Mouse (Mus musculus): Measurements from ENCODE around the gene Apon. TPM values are rescaled to one million over a fixed set of nuclear protein-coding genes. Genes with fewer than 3 reads are reported as not detected.

Gene Apon
- polyA plus RNA-seq, 1 experiment, result not detected

DNA sequence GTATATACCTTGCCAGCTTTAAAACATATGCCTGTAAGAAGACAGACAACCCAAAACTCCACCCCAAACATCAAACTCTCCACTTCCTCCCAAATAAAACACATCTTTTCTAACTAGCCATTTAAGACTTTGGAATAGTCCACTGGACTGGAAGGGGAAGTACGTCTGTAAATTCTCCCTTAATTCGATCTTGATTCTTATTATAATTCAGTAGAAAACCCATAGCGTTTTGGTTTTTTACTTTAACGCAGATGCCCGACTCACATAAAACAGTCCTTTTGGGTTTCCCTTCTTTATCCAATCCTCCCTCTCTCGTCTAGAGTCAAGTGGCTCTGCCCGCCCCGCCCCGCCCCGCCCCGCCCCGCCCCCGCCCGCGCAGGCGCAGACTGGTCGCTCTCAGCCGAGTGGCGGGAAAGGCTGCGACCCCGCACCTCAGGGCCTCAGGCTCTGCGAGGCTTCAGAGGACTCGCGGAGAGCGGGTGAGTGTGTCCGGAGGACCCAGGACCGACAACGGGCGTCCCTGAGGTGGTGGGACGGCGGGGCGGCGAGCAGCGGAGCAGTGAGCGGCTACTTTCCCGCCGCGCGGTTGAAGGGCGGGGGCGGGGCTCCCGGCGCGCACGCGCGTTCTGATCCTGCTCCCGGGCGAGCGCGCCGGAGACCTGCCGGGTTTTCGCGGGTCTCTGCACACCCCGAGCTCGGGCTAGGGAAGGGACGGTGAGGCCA is 22.0 kb upstream of the Apon start, which contains the start of gene Timeless:
Timeless (plus strand) TSS at position 369 of the 723 bp plus-strand sequence.
- peak within 1 kb of the TSS; percentile 85 for H3K27ac ChIP-seq (ENCODE audit: insufficient read depth, low read length)
- TF ChIP-seq POLR2A (IDR thresholded peaks at IDR 0.05; ENCODE audit: extremely low read depth, insufficient read depth, low read length) (peak; percentile 83), CTCF (IDR thresholded peaks at IDR 0.05; ENCODE audit: extremely low read depth, insufficient read depth, low read length) (no peak)
- H3K4me1 ChIP-seq (ENCODE audit: control insufficient read depth, insufficient read depth, low read length), result no peaks in the 10 kb centered on the region; the same call in 1 of the 2 replicates
- H3K4me3 ChIP-seq (ENCODE audit: insufficient read depth, low read length), result peak within 1 kb of the TSS; percentile 91

DNA sequence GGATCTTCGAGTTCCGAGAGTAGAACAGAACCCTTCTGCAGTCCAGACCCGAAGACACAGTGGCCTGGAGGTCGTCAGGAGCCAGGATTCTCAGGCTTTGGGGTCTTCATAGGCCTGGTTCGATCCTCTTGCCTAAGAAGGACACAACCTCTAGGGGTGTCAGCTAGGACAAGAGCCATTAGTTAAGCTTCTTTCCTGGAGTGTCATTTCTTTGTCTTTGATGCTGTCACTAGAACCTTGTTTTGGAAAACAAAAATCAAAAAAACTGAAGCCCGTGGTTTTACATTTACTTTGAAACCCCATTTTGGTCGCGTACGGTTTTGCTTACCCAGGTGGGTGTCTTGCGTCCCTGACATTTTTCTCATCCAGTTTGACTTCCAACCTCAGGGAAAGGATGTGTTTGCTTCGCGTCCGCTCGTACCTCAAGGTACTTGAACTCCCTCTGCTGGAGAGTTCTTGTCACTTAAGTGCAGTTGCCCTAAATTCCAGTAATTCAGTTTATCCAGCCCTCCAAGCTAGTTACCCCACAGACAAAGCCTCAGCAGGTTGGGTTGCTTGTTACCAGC is 21.4 kb upstream of the Apon start:
- H3K4me3 ChIP-seq (ENCODE audit: insufficient read depth, low read length), result peak overlapping the region; percentile 91
- peak; percentile 82 for TF ChIP-seq CTCF (IDR thresholded peaks at IDR 0.05; ENCODE audit: extremely low read depth, insufficient read depth, low read length)
- no peak for TF ChIP-seq POLR2A (IDR thresholded peaks at IDR 0.05; ENCODE audit: extremely low read depth, insufficient read depth, low read length)
- H3K4me1 ChIP-seq (ENCODE audit: control insufficient read depth, insufficient read depth, low read length), result no peaks in the 10 kb centered on the region; the same call in 1 of the 2 replicates
- peak overlapping the region; percentile 85 for H3K27ac ChIP-seq (ENCODE audit: insufficient read depth, low read length)

DNA sequence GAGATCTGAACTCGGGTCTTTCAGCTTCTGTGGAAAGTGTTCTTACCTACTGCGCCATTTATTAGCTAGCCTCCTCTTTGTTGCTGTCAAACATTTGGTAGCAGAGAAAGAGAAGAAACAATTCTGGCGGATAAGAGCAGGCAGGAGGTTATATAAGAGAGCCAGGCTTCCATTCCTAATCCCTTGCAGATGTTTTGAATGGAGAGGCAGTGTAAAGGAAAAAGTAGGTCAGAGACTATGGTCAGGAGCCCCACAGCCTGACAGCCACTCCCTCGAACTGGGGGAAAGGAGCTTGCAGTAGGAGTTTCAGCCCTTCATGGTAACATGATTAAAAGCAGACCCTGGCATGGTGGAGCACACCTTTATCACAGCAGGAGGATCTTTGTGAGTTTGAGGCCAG is 17.6 kb upstream of the Apon start:
- no peak for TF ChIP-seq POLR2A (IDR thresholded peaks at IDR 0.05; ENCODE audit: extremely low read depth, insufficient read depth, low read length)
- TF ChIP-seq CTCF (IDR thresholded peaks at IDR 0.05; ENCODE audit: extremely low read depth, insufficient read depth, low read length), result no peak
- Histone ChIP-seq H3K4me1 (ENCODE audit: control insufficient read depth, insufficient read depth, low read length) (no peaks in the 10 kb centered on the region; the same call in 1 of the 2 replicates), H3K4me3 (ENCODE audit: insufficient read depth, low read length) (no peak overlapping the region), H3K27ac (ENCODE audit: insufficient read depth, low read length) (no peak overlapping the region)

DNA sequence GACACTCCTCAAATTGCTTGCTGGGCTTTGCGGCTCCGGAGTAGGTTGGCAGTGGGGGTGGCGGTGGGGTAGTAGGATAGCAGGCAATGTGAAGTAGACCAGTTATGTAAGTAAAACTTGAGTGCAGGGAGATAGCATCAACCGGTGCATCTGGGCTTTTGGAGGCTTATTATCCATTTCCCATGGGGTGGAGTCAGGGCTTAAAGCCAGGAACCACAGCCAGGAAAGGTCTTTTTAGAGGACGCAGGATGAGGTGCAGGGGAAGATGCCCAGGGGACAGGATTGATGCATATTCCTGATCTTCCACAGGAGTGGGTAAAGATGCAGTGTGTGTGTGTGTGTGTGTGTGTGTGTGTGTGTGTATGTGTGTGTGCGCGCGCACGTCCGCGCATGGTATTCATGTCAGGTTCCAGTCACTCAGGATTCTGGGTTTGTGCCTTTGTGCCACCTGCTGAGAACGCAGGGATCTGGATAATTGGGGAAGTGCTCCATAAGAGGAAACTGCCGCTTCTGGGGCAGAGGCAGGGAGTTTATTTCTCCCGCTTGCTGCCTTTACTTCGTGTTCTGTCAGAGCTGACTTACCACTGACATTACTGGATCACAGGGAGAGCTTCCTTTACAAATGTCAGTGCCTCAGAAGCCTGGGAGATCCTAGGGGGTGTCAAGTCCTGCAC is 16.0 kb upstream of the Apon start:
- H3K4me1 ChIP-seq (ENCODE audit: control insufficient read depth, insufficient read depth, low read length), result no peaks in the 10 kb centered on the region; the same call in 1 of the 2 replicates
- TF ChIP-seq POLR2A (IDR thresholded peaks at IDR 0.05; ENCODE audit: extremely low read depth, insufficient read depth, low read length) (no peak), CTCF (IDR thresholded peaks at IDR 0.05; ENCODE audit: extremely low read depth, insufficient read depth, low read length) (no peak)
- H3K4me3 ChIP-seq (ENCODE audit: insufficient read depth, low read length), result no peak overlapping the region
- no peak overlapping the region for H3K27ac ChIP-seq (ENCODE audit: insufficient read depth, low read length)

DNA sequence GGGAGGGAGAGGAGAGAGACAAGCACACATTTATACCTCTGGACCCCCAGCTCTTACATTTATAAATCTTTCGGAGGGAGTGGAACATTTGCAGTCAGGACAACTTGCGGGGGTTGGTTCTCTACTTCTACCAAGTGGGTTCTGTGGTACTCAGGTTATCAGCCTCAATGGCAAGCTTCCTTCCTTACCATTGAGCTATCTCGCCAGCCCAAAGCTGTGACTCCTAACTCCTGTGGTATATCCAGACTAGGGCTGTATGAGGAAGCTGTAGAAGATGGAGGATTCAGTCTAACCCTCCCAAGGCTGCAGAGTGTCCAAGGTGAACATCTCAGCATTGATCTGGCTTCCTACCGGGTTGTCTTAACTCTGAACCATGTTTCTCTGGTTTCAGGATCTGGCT is 14.8 kb upstream of the Apon start:
- no peak for TF ChIP-seq POLR2A (IDR thresholded peaks at IDR 0.05; ENCODE audit: extremely low read depth, insufficient read depth, low read length)
- no peak for TF ChIP-seq CTCF (IDR thresholded peaks at IDR 0.05; ENCODE audit: extremely low read depth, insufficient read depth, low read length)
- Histone ChIP-seq H3K27ac (ENCODE audit: insufficient read depth, low read length) (no peak overlapping the region), H3K4me3 (ENCODE audit: insufficient read depth, low read length) (no peak overlapping the region), H3K4me1 (ENCODE audit: control insufficient read depth, insufficient read depth, low read length) (no peaks in the 10 kb centered on the region; the same call in 1 of the 2 replicates)

DNA sequence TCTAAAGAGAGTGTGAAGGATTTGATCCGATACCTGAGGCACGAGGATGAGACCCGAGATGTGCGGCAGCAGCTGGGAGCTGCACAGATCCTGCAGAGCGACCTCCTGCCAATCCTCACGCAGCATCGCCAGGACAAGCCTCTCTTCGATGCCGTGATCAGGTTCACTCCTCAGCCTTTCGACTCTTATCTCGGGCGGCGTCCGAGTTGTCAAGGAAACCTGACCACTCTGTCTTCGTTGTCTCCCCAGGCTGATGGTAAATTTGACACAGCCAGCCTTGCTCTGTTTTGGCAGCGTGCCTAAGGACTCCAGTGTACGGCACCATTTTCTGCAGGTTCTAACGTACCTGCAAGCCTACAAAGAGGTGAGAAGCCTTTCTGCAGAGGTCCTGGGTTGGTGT is 13.8 kb upstream of the Apon start:
- Histone ChIP-seq H3K4me1 (ENCODE audit: control insufficient read depth, insufficient read depth, low read length) (no peaks in the 10 kb centered on the region; the same call in 1 of the 2 replicates), H3K4me3 (ENCODE audit: insufficient read depth, low read length) (no peak overlapping the region), H3K27ac (ENCODE audit: insufficient read depth, low read length) (no peak overlapping the region)
- no peak for TF ChIP-seq CTCF (IDR thresholded peaks at IDR 0.05; ENCODE audit: extremely low read depth, insufficient read depth, low read length)
- no peak for TF ChIP-seq POLR2A (IDR thresholded peaks at IDR 0.05; ENCODE audit: extremely low read depth, insufficient read depth, low read length)

DNA sequence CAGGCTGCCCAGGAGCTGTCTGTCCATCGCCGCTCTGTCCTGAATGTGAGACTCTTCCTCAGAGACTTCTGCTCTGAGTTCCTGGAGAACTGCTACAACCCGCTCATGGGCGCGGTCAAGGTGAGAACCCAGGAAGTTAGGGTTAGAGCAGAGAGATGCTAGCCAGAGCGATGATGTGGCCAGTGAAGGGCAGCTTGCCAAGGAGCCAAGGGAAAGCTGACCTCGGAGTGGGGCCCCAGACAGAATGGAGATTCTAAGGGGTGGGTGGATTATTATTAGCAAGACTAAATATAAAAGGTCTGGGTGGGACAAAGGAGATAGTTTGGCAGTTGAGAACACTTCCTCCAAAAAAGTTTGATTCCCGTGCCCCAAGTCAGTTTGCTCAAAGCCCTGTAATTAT is 10.6 kb upstream of the Apon start:
- Histone ChIP-seq H3K27ac (ENCODE audit: insufficient read depth, low read length) (no peak overlapping the region), H3K4me1 (ENCODE audit: control insufficient read depth, insufficient read depth, low read length) (no peaks in the 10 kb centered on the region), H3K4me3 (ENCODE audit: insufficient read depth, low read length) (no peak overlapping the region)
- TF ChIP-seq POLR2A (IDR thresholded peaks at IDR 0.05; ENCODE audit: extremely low read depth, insufficient read depth, low read length), result no peak
- TF ChIP-seq CTCF (IDR thresholded peaks at IDR 0.05; ENCODE audit: extremely low read depth, insufficient read depth, low read length), result no peak

DNA sequence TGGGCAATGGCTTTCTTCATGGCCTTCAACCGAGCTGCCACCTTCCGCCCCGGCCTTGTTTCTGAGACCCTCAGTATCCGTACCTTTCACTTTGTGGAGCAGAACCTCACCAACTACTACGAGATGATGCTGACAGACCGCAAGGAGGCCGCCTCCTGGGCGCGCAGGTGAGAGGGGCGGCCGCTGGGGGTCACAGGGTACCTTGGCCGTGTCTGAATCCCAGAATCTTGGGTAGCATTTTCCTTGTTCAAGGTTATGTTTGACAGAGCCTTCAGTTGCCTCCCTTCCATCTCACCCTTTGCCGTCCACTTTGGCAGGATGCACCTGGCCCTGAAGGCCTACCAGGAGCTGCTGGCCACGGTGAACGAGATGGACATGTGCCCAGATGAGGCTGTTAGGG is 9.8 kb upstream of the Apon start:
- Histone ChIP-seq H3K27ac (ENCODE audit: insufficient read depth, low read length) (no peak overlapping the region), H3K4me3 (ENCODE audit: insufficient read depth, low read length) (no peak overlapping the region), H3K4me1 (ENCODE audit: control insufficient read depth, insufficient read depth, low read length) (no peaks in the 10 kb centered on the region)
- TF ChIP-seq CTCF (IDR thresholded peaks at IDR 0.05; ENCODE audit: extremely low read depth, insufficient read depth, low read length) (no peak), POLR2A (IDR thresholded peaks at IDR 0.05; ENCODE audit: extremely low read depth, insufficient read depth, low read length) (no peak)

DNA sequence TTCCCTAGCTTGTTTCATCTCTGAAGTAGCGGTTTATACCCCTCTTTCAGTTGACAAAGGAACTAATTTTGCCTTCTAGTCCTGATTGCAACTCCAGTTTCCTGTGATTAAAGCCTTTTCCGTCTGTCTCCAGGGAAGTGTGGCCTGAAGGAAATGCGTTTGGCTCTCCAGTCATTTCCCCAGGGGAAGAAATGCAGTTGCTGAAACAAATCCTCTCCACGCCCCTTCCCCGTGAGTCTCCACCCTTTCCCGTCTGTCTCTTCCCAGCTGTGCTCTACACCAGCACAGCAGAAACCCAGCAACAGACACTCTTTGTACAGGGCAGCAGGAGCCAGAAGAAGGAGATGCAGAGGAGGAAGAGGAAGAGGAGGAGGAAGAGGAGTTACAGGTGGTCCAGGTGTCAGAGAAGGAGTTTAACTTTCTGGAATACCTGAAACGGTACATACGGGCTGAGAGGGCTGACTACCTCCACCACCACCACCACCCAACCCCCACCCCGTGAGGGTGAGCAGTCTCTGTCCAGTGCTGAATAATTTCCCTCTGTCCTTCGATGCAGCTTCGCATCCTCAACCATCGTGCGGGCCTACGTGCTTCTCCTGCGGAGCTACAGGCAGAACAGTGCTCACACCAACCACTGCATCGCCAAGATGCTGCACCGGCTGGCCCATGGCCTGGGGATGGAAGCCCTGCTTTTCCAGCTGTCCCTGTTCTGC is 6.7 kb upstream of the Apon start:
- no peak overlapping the region for H3K4me3 ChIP-seq (ENCODE audit: insufficient read depth, low read length)
- H3K27ac ChIP-seq (ENCODE audit: insufficient read depth, low read length), result no peak overlapping the region
- H3K4me1 ChIP-seq (ENCODE audit: control insufficient read depth, insufficient read depth, low read length), result no peaks in the 10 kb centered on the region
- no peak for TF ChIP-seq CTCF (IDR thresholded peaks at IDR 0.05; ENCODE audit: extremely low read depth, insufficient read depth, low read length)
